In the genomic region with DNA sequence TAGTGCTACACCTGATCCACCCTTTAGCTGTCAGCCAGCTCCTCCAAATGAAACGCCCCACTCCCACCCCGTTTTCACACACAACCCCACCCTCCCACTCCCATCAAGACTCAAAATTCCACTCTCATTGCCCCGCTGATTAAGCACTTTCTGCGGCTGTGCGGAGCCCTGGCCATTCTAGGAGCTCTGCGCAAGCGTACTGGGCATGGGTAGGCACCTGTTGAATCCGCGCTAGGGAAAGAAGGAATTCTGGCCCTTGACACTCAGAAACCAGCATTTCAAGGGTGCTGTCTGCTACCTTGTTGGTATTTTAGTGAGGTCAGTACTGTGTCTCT, we compare ENCODE assay signal across 8 mouse cellular contexts. TPM values are rescaled to one million over a fixed set of nuclear protein-coding genes. Genes with fewer than 3 reads are reported as not detected.
DNase-seq lines count a peak whose midpoint lies in the region; ATAC-seq and TF ChIP-seq lines count a peak whose summit lies in the region.

No protein-coding gene starts in this region.

- 0 out of 2 replicates have a peak, but pooled peaks cover 2% of the 10 kb centered on the region for H3K4me1 ChIP-seq in heart, embryonic 16.5 days (ENCODE audit: control insufficient read depth, insufficient read depth, low read length)
- H3K4me1 ChIP-seq in bone marrow, adult 2 months (ENCODE audit: control insufficient read depth, insufficient read depth, low read length) = no peaks in the 10 kb centered on the region; the same call in 1 of the 2 replicates
- H3K4me1 ChIP-seq in hindbrain, embryonic 12.5 days = 0 out of 2 replicates have a peak, but pooled peaks cover 3% of the 10 kb centered on the region
- 0 out of 2 replicates have a peak, but pooled peaks cover 9% of the 10 kb centered on the region for H3K4me1 ChIP-seq in midbrain, embryonic 10.5 days

- no peak for DNase-seq in heart, postnatal 10 days
- DNase-seq in midbrain, embryonic 10.5 days (ENCODE audit: low spot score) = no peak
- DNase-seq in right cerebral cortex, adult 2 months (ENCODE audit: low spot score in 2 of 2) = no peak
- DNase-seq in thymus, postnatal 14 days = no peak
- DNase-seq in layer of hippocampus, postnatal 25 days (ENCODE audit: extremely low spot score in 1 of 2, low spot score in 1 of 2) = no peak

- no peaks in the 10 kb centered on the region for H3K27me3 ChIP-seq in heart, embryonic 16.5 days (ENCODE audit: control insufficient read depth, insufficient read depth, low read length)
- 0 out of 2 replicates have a peak, but pooled peaks cover 4% of the 10 kb centered on the region for H3K27me3 ChIP-seq in hindbrain, embryonic 12.5 days
- peaks cover 16% of the 10 kb centered on the region for H3K27me3 ChIP-seq in midbrain, embryonic 10.5 days (ENCODE audit: low read depth, poor library complexity, severe bottlenecking)

- H3K9me3 ChIP-seq in heart, embryonic 16.5 days (replicated peaks; ENCODE audit: control insufficient read depth, low read length) = no peaks in the 10 kb centered on the region
- H3K9me3 ChIP-seq in hindbrain, embryonic 12.5 days (replicated peaks) = no peaks in the 10 kb centered on the region
- no peaks in the 10 kb centered on the region for H3K9me3 ChIP-seq in midbrain, embryonic 10.5 days (replicated peaks)

- no peak for TF ChIP-seq POLR2A in bone marrow, adult 2 months (IDR thresholded peaks at IDR 0.05; ENCODE audit: borderline replicate concordance, control insufficient read depth, low read depth, low read length)

- WGBS in heart, embryonic 16.5 days = under 1% methylated on average over 9 of the region's 9 CpGs
- 2% methylated on average over 9 of the region's 9 CpGs for WGBS in bone marrow, adult 2 months
- WGBS in hindbrain, embryonic 12.5 days = under 1% methylated on average over 9 of the region's 9 CpGs
- WGBS in midbrain, embryonic 10.5 days = 1% methylated on average over 9 of the region's 9 CpGs

- intact Hi-C loops in heart, postnatal 10 days (cut with DNase I) = no loop called here

- 0 out of 2 replicates have a peak overlapping the region, but pooled peaks have one; percentile 0 for H3K9ac ChIP-seq in heart, embryonic 16.5 days (ENCODE audit: low read length)
- H3K9ac ChIP-seq in hindbrain, embryonic 12.5 days = no peak overlapping the region

- TF ChIP-seq CTCF in bone marrow, adult 2 months (IDR thresholded peaks at IDR 0.05; ENCODE audit: control insufficient read depth, insufficient read depth, low read length) = no peak

- ATAC-seq in heart, embryonic 16.5 days (replicated peaks; ENCODE audit: extremely low read depth, insufficient read depth, low FRiP score) = peak; percentile 71
- ATAC-seq in hindbrain, embryonic 12.5 days (ENCODE audit: low FRiP score) = no peak; the same call in 1 of the 2 replicates

- peak overlapping the region; percentile 67 for H3K4me3 ChIP-seq in heart, embryonic 16.5 days (ENCODE audit: low read length)
- peak overlapping the region; percentile 60 for H3K4me3 ChIP-seq in bone marrow, adult 2 months (replicated peaks; ENCODE audit: control insufficient read depth, low read depth, low read length)
- peak overlapping the region; percentile 71 for H3K4me3 ChIP-seq in hindbrain, embryonic 12.5 days
- H3K4me3 ChIP-seq in midbrain, embryonic 10.5 days = peak overlapping the region; percentile 72

- peak overlapping the region; percentile 84 for H3K4me2 ChIP-seq in heart, embryonic 16.5 days (ENCODE audit: low read depth, low read length)
- H3K4me2 ChIP-seq in hindbrain, embryonic 12.5 days (replicated peaks) = peak overlapping the region; percentile 52

- no peaks in the 10 kb centered on the region for H3K36me3 ChIP-seq in heart, embryonic 16.5 days (ENCODE audit: control insufficient read depth, insufficient read depth)
- no peaks in the 10 kb centered on the region for H3K36me3 ChIP-seq in hindbrain, embryonic 12.5 days
- H3K36me3 ChIP-seq in midbrain, embryonic 10.5 days = no peaks in the 10 kb centered on the region

- no peak overlapping the region for H3K27ac ChIP-seq in heart, embryonic 16.5 days (ENCODE audit: low read length)
- peak overlapping the region; percentile 64; the same call in 1 of the 2 replicates for H3K27ac ChIP-seq in bone marrow, adult 2 months (ENCODE audit: control insufficient read depth, insufficient read depth, low read depth, low read length, poor library complexity)
- H3K27ac ChIP-seq in hindbrain, embryonic 12.5 days = no peak overlapping the region
- peak overlapping the region; percentile 85 for H3K27ac ChIP-seq in midbrain, embryonic 10.5 days (replicated peaks)

RNA-seq across cellular contexts. Expression of gene Svip, which starts 0.4 kb away (rescaled TPM):
- polyA plus RNA-seq in heart, embryonic 16.5 days (2015; fragmentation: Nextera tagmentation; extraction: Ambion mirVana) = 8.1 and 10.5 TPM in 2 replicates
- total RNA-seq in heart, postnatal 10 days (2021) = 10 to 100 TPM; 11.9 to 12.2 TPM
- polyA plus RNA-seq in bone marrow, adult 2 months (2011; ENCODE audit: insufficient read depth, insufficient read length, low replicate concordance, missing spikeins) = 35.4 and 43.9 TPM in 2 replicates
- 17.2 and 17.9 TPM in 2 replicates for polyA plus RNA-seq in hindbrain, embryonic 12.5 days (2016; fragmentation: Nextera tagmentation; extraction: Ambion mirVana)
- polyA plus RNA-seq in midbrain, embryonic 10.5 days (2016; fragmentation: Nextera tagmentation; extraction: Ambion mirVana) = 7.0 and 10.0 TPM in 2 replicates
- 10 to 100 TPM; 31.2 to 34.4 TPM for total RNA-seq in layer of hippocampus, postnatal 25 days (2021)

RNA-seq across cellular contexts. Expression of gene 1700015G11Rik, which starts 9.3 kb away (rescaled TPM):
- not detected in 2 replicates for polyA plus RNA-seq in heart, embryonic 16.5 days (2015; fragmentation: Nextera tagmentation; extraction: Ambion mirVana)
- not detected for total RNA-seq in heart, postnatal 10 days (2021)
- polyA plus RNA-seq in bone marrow, adult 2 months (2011; ENCODE audit: insufficient read depth, insufficient read length, low replicate concordance, missing spikeins) = not detected in 2 replicates
- not detected in 2 replicates for polyA plus RNA-seq in hindbrain, embryonic 12.5 days (2016; fragmentation: Nextera tagmentation; extraction: Ambion mirVana)
- not detected in 2 replicates for polyA plus RNA-seq in midbrain, embryonic 10.5 days (2016; fragmentation: Nextera tagmentation; extraction: Ambion mirVana)
- total RNA-seq in layer of hippocampus, postnatal 25 days (2021) = not detected

Comparison
In these comparisons a context has a peak if more than half of its experiments do, and no peak if none do; other contexts are left out.
1. H3K27ac ChIP-seq: peak in bone marrow, adult 2 months (single experiment) and midbrain, embryonic 10.5 days (single experiment); none in heart, embryonic 16.5 days (single experiment) and hindbrain, embryonic 12.5 days (single experiment).
2. Peak in every context shown above with its lines, with median percentiles within 50 percentile points of each other: H3K4me3 ChIP-seq.